Mouse (Mus musculus) left cerebral cortex, postnatal 36 days (tissue): Measurements from ENCODE around the gene Sds. TPM values are rescaled to one million over a fixed set of nuclear protein-coding genes. Genes with fewer than 3 reads are reported as not detected.

ENCODE experiments used
- DNase-seq, 2 experiments: peaks; one replicate each; pipeline ENCODE4 v3.0.0; 2021 to 2022; ENCODE audit warnings: low spot score in 2 of 2, mixed read lengths in 1 of 2
- intact Hi-C: fragments of 180-260 bp; cut with DNase I; formaldehyde crosslinking; loops from one replicate; pipeline ENCODE4 v1.15.1; 2025
- total RNA-seq, 2 experiments: library from RNA; stranded (reverse); gene quantifications; 2 replicates each; pipeline ENCODE4 v1.2.3; 2021

The Sds gene
- total RNA-seq, 2 experiments from 2014 or later = not detected

GRCm38 (mm10) chr5:120507311-120507710, 31.0 kb downstream of the Sds start:
- intact Hi-C loops = no loop called here
- DNase-seq = no peak

DNA sequence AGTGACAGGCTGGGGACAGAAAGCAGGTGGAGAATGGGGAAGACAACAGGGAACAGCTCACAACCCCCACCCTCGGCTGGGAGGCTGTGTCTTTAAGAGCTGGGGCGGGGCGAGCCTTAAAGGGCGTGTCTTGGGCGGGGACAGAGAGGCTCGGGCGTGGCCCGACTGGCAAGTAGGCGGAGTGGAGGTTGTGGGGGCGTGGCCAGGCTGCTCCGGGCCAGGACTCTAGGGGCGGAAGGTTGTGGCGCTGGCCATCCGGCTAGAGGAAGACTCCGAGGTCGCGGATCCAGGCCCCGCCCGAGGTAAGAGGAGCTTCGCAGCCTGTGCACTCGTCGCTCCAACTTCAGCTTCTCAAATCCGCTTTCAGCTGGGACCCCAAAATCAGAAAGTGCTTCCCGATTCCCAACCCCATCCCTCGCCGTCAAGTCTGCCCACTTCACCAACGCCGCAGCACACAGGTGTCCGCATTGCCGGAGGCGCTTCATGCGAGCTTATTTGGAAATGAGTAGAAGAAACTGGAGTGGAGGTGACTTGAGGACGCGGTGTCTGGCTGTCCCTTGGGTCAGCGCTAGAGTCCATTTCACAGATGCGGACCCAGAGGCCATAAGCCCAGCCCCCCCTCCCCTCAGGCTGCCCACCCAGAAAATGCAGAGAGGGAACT, 34.8 kb downstream of the Sds start, which contains the start of gene Slc8b1:
Gene Slc8b1, plus strand, starts transcription at position 187 of the 661 bp plus-strand sequence.
- peak; percentile 76 to 79 for DNase-seq
- intact Hi-C loops = loop anchor here (5.0 kb wide), 1 partner anchor 76 kb away; the partner anchor contains the start of genes Iqcd and Tpcn1

- intact Hi-C loops = loop anchor here (5.0 kb wide), 1 partner anchor 76 kb away; the partner anchor contains the start of genes Iqcd and Tpcn1
- no peak for DNase-seq
Measured at GRCm38 (mm10) chr5:120511643-120512220, 35.4 kb downstream of the Sds start.

DNA sequence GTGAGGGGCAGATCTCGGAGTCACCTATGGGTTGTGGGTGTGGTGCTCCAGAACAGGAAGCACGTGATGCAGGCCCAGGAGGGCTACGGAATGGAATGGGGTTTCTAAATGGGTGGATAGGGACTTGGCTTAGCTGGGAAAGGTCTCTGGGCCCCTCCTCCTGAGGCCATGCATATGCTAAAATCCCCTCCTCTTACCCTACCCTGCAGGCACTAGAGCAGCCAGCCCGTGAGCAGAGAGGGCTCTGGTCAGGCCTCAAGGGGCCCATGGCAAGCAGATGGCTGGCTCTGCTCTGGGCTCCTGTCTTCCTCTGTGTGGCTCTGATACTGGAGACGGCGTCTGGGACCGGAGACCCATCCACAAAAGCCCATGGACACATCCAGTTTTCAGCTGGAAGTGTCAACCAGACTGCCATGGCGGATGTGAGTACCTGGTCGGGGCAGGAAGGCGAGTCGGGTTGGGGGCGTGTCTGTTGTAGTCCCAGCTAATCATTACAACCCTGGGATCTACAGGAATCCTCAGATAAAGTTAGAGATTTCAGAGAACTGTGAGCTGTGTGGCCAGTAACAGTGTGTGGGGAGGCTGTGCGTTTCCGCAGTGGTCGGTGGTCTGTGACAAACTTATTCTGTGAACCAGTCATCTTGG, 36.7 kb downstream of the Sds start:
- DNase-seq = no peak
- intact Hi-C loops = loop anchor here (5.0 kb wide), 1 partner anchor 74 kb away; the partner anchor contains the start of genes Iqcd and Tpcn1

DNA sequence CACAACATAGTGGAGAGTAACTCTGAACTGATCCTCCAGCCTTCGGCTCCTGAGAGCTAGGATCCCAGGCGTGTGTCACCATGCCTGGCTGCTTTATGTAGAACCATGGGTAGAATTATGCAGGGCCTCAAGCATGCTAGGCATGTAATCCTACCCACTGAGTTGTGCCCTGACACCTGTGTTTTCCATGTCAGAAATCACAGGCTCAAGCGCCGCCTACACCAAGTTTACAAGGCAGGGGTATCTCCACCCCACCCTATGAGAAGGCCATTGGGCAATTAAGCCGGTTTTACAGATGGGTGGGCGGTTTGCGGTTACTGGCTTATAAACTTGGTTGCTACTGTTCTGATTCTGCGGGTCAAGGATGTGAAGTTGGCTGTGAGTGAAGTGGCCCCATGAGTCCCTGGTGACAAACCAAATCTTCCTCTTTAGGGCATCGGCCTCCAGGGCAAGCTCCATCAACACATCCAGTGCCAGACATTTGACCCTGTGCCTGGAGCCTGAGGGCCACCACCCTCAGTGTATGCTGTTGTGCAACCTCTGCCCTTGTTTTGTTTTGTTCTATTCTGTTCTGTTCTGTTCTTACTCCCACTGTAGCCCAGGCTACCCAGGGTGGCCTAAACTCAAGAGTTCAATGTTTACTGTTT, 37.8 kb downstream of the Sds start:
- intact Hi-C loops = loop anchor here (5.0 kb wide), 1 partner anchor 73 kb away; the partner anchor contains the start of genes Iqcd and Tpcn1
- DNase-seq = no peak

GRCm38 (mm10) chr5:120514754-120515153, 38.4 kb downstream of the Sds start:
- no peak for DNase-seq
- intact Hi-C loops = loop anchor here (5.0 kb wide), 1 partner anchor 73 kb away; the partner anchor contains the start of genes Iqcd and Tpcn1

DNA sequence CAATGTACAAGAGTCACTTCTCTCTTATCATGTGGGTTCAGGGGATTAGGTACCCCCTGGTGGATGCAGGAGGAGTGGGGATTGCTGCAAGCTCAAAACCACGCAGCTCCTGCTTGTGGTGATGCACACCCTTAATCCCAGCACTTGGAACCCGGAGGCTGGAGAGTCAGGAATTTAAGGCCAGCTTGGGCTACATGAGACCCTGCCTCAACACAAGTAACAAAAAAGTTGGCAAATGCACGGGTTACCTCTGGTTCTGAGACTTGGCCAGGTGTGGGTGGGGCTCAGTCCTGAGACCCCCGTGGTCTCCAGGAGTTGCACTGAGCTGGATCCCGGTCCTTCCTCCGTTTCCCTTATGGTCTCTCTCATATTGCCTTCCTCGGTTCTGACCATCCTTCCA, 39.1 kb downstream of the Sds start:
- no peak for DNase-seq
- intact Hi-C loops = no loop called here

DNA sequence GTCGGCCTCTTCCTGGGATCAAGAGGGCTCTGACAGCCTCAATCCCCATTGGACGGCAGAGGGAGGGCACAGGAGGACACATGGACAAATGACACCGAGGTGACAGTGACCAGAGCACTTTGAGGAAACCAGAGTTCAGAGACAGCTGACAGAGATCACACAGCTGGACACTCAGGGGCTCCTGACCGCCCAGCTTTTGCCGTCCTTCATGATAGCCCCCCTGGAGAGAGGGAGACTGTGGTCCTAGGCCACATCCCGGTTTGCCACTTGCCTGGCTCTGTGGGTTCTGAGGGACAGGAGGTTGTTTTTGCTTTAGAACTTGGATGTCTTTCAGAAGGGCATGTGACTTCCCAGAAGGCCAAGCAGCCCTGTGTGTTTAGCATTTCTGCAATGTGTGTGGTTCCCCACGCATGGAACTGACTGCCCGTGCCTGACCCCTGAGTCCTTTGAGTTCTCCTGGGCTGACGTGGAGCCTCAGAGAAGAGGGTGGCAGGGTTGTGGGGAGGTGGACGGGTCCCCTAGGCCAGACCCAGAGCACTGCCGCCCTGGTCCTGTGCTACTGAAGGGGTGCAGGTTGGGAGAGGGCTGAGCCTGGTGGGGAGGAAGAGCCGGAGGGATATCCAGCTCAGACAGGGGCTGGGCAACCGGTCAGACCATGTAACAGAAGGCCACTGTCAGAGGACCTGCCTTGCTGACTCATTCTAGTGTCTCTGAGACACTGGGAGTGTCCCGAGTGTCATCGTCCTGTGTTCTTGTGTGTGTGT, 40.1 kb downstream of the Sds start:
- no peak for DNase-seq
- intact Hi-C loops = no loop called here

GRCm38 (mm10) chr5:120517552-120517951, 41.2 kb downstream of the Sds start:
- intact Hi-C loops = no loop called here
- DNase-seq = no peak

DNA sequence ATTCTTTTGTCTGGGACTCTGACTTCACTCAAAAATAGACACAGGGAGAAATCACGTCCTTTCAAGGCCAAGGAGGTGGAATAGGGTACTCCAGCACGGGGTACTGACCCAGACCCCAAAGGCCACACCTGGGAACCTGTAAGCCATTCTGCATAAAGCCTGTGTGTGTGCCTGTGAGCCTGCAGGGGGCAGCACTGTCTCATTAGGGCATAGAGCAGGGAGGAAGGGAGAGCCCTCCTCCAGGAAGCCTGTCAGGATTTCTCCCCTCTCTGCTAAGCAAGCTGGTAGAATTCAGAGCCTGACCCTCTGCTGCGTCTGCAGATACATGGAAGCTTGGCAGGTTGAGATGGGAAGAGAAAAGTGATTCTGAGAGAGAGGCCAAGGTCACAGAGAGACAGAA, 46.3 kb downstream of the Sds start:
- intact Hi-C loops = no loop called here
- no peak for DNase-seq

- intact Hi-C loops = no loop called here
- DNase-seq = no peak
Measured at GRCm38 (mm10) chr5:120524736-120525135, 48.4 kb downstream of the Sds start.

DNA sequence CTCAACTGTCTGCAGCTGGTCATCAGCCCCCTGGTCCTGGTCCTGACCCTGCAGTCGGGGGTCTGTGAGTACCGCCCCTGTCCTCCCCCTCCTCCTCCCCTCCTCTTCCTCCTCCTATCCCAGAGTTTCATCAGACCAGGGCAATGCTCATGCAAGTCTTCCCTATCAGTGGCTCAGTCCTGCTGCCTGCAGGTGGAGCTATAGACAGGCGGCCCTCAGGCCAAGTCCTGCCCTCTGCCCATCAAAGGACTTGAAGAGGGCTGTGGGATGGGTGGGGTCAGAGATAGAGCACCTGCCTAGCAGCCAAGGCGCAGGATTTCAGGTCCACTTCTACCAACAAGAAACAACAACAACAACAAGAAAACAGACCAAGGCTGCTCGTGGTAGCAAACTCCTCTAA, 49.4 kb downstream of the Sds start:
- no peak for DNase-seq
- intact Hi-C loops = no loop called here

DNA sequence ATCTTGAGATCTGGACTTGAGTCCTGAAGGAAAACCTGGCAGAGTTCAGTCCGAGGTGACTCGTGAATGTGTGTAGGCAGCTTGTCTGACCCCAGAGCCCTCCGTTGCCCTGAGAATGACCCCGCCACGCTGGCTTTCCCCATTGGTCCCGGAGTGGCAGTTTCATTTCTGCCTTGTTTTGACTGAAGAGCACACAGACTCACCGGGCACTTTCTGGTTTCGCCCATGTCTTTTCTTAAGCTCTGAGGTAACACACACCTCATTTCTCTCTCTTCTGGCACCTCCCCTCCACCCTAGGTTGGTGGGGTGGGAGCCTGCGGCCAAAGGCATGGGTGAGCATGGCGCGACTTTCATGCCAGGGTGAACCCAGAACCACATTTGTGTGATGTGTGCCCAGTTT, 50.0 kb downstream of the Sds start:
- intact Hi-C loops = no loop called here
- no peak for DNase-seq

- intact Hi-C loops = no loop called here
- no peak for DNase-seq
Measured at GRCm38 (mm10) chr5:120527296-120527964, 51.1 kb downstream of the Sds start.

GRCm38 (mm10) chr5:120531631-120532030, 55.3 kb downstream of the Sds start:
- intact Hi-C loops = no loop called here
- no peak for DNase-seq
